Mouse (Mus musculus) adrenal gland (tissue): Measurements from ENCODE around the gene Olfr437.
"Not testable (repeated sequence)": the region's sequence is repeated elsewhere in the genome, so short reads cannot be mapped to it uniquely, and the experiment has no call there.

ENCODE experiments used
- intact Hi-C: fragments of 180-260 bp; cut with DNase I; formaldehyde crosslinking; loops from one replicate; pipeline ENCODE4 v1.15.1; 2025
- long read RNA-seq, 2 experiments: library from polyadenylated mRNA; unstranded; transcript quantifications; one replicate each; pipeline ENCODE4 v2.0.0; 2020; ENCODE audit warnings: borderline replicate concordance in 1 of 2; ENCODE audit not compliant: insufficient replicate concordance in 1 of 2

Gene Olfr437
- long read RNA-seq, experiment 1: 0 reads
- long read RNA-seq, experiment 2: 0 reads

- intact Hi-C loops: no loop called here
These were observed at the start of gene Olfr437 for GRCm38 (mm10) chr6:43162982-43163381. TSS of gene Olfr437 (plus strand) at chr6:43163282.

GRCm38 (mm10) chr6:43146267-43146666 lies 16.8 kb upstream of the Olfr437 start, which contains the start of gene Olfr237-ps1:
TSS of gene Olfr237-ps1 (plus strand) at chr6:43146567.
- intact Hi-C loops: not testable (repeated sequence)

- intact Hi-C loops: no loop called here
These were observed 3.6 kb upstream of the Olfr437 start for GRCm38 (mm10) chr6:43159502-43159901.

GRCm38 (mm10) chr6:43167246-43167645 lies 4.2 kb downstream of the Olfr437 start:
- intact Hi-C loops: no loop called here

GRCm38 (mm10) chr6:43171840-43172239 lies 8.8 kb downstream of the Olfr437 start, which contains the start of gene Olfr13:
TSS of gene Olfr13 (plus strand) at chr6:43172140.
- intact Hi-C loops: no loop called here

GRCm38 (mm10) chr6:43178129-43178528 lies 15.0 kb downstream of the Olfr437 start:
- intact Hi-C loops: no loop called here

- intact Hi-C loops: no loop called here
These were observed 15.8 kb downstream of the Olfr437 start for GRCm38 (mm10) chr6:43178584-43179501.

GRCm38 (mm10) chr6:43190986-43191385 lies 27.9 kb downstream of the Olfr437 start:
- intact Hi-C loops: no loop called here

GRCm38 (mm10) chr6:43196781-43197180 lies 33.7 kb downstream of the Olfr437 start, which contains the start of gene Olfr435:
TSS of gene Olfr435 (plus strand) at chr6:43197146.
- intact Hi-C loops: no loop called here

- intact Hi-C loops: no loop called here
These were observed 35.0 kb downstream of the Olfr437 start for GRCm38 (mm10) chr6:43198094-43198493.

GRCm38 (mm10) chr6:43202786-43203185 lies 39.7 kb downstream of the Olfr437 start:
- intact Hi-C loops: no loop called here

- intact Hi-C loops: no loop called here
These were observed 42.3 kb downstream of the Olfr437 start for GRCm38 (mm10) chr6:43205355-43205754.

- intact Hi-C loops: not testable (repeated sequence)
These were observed 49.8 kb downstream of the Olfr437 start, which contains the start of gene Olfr434 for GRCm38 (mm10) chr6:43212873-43213272. TSS of gene Olfr434 (plus strand) at chr6:43213021.
